Mouse (Mus musculus): ENCODE results near the gene Hemk1.

- TF ChIP-seq CTCF (IDR thresholded peaks at IDR 0.05; ENCODE audit: low read depth, low read length) (no peak), POLR2A (IDR thresholded peaks at IDR 0.05; ENCODE audit: borderline replicate concordance, low read depth, low read length) (no peak)
These were observed 31.9 kb upstream of the Hemk1 start for GRCm38 (mm10) chr9:107370106-107370463.
